Mouse (Mus musculus) kidney, postnatal 0 days (tissue): ENCODE data around the gene Cd160. TPM values are rescaled to one million over a fixed set of nuclear protein-coding genes. Genes with fewer than 3 reads are reported as not detected.
A peak's percentile ranks its signal among the peaks of the same experiment; 100 is the strongest.

Experiments used
- ATAC-seq: fragments of 200-750 bp; cut with Nextera tagmentation; replicated peaks from 2 replicates; pipeline ENCODE4 v1.8.0; 2017; ENCODE audit warnings: low read depth, moderate number of reproducible peaks, moderate TSS enrichment, moderate library complexity; ENCODE audit not compliant: low FRiP score
- DNase-seq: peaks from one replicate; pipeline ENCODE4 v3.0.0-alpha.2; 2016; ENCODE audit warnings: low spot score
- H3K27ac ChIP-seq: fragments of 300-500 bp; sonication (generic); 2 replicates; pipeline ENCODE4 v1.5.1; 2014; ENCODE audit warnings: mild to moderate bottlenecking
- H3K27me3 ChIP-seq: fragments of 300-500 bp; sonication (generic); 2 replicates; pipeline ENCODE4 v1.6.1; 2014; ENCODE audit warnings: low read length, mixed read lengths; ENCODE audit not compliant: insufficient read depth
- H3K36me3 ChIP-seq: fragments of 300-500 bp; sonication (generic); 2 replicates; pipeline ENCODE4 v1.6.1; 2014; ENCODE audit warnings: low read length, mixed read lengths; ENCODE audit not compliant: insufficient read depth
- H3K4me1 ChIP-seq: fragments of 300-500 bp; sonication (generic); replicated peaks from 2 replicates; pipeline ENCODE4 v1.6.1; 2014; ENCODE audit warnings: antibody characterized with exemption, low read length, mixed read lengths; ENCODE audit not compliant: insufficient read depth
- H3K4me2 ChIP-seq: fragments of 300-500 bp; sonication (generic); 2 replicates; pipeline ENCODE4 v1.6.1; 2014; ENCODE audit warnings: mild to moderate bottlenecking, low read length, moderate library complexity, mixed read lengths
- H3K4me3 ChIP-seq: fragments of 300-500 bp; sonication (generic); replicated peaks from 2 replicates; pipeline ENCODE4 v1.5.1; 2014; ENCODE audit warnings: low read depth, low read length
- H3K9ac ChIP-seq: fragments of 300-500 bp; sonication (generic); 2 replicates; pipeline ENCODE4 v1.6.1; 2014; ENCODE audit warnings: low read depth, low read length
- H3K9me3 ChIP-seq: fragments of 300-500 bp; sonication (generic); replicated peaks from 2 replicates; pipeline ENCODE4 v1.6.1; 2016; ENCODE audit warnings: low read length, inconsistent platforms, mixed read lengths
- CTCF ChIP-seq: IDR thresholded peaks from 2 replicates; pipeline ENCODE4 v1.5.1; 2016; ENCODE audit warnings: antibody characterized with exemption, low read depth, mild to moderate bottlenecking, moderate library complexity
- WGBS: fragments of 180-500 bp; shearing (Covaris S2); extraction: QIAGEN DNeasy Blood & Tissue Kit; methylation state at CpG from one replicate; pipeline ENCODE4 v1.1.7; 2014; 5-methylcytosine and 5-hydroxymethylcytosine counted together
- polyA plus RNA-seq: library from polyadenylated mRNA; unstranded; fragments of >200 nt; fragmentation: Nextera tagmentation; extraction: Ambion mirVana; gene quantifications from 2 replicates; pipeline ENCODE4 v1.2.1, GENCODE M21; 2015

Cd160 gene
- polyA plus RNA-seq, 1 experiment from 2014 or later = 0.09 TPM

DNA sequence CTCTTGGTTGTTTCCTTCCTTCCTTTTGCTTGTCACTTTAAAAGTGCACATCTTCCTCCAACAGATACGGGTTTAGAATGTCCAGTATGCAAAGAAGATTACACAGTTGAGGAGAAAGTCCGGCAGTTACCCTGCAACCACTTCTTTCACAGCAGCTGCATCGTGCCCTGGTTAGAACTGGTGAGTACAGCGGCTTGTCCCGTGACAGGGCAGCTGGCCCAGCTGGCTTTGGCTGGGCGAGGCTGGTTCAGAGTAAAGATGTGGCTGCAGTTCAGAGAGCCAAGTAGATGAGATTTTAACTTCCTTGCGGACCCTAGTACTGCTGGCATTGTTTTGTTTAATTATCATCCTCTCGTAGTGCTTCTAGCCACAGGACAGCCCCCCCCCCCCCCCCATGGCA, 40.6 kb downstream of the Cd160 start:
- no peaks in the 10 kb centered on the region for H3K27me3 ChIP-seq
- H3K4me2 ChIP-seq = no peak overlapping the region
- no peaks in the 10 kb centered on the region for H3K4me1 ChIP-seq
- H3K27ac ChIP-seq = no peak overlapping the region
- no peak overlapping the region for H3K9ac ChIP-seq
- no peak overlapping the region for H3K4me3 ChIP-seq
- TF ChIP-seq CTCF = no peak
- 0 out of 2 replicates have a peak, but pooled peaks cover 13% of the 10 kb centered on the region for H3K36me3 ChIP-seq
- no peaks in the 10 kb centered on the region for H3K9me3 ChIP-seq
- DNase-seq = no peak
- 80% methylated on average over 8 of the region's 8 CpGs for WGBS
- ATAC-seq = peak; percentile 54

DNA sequence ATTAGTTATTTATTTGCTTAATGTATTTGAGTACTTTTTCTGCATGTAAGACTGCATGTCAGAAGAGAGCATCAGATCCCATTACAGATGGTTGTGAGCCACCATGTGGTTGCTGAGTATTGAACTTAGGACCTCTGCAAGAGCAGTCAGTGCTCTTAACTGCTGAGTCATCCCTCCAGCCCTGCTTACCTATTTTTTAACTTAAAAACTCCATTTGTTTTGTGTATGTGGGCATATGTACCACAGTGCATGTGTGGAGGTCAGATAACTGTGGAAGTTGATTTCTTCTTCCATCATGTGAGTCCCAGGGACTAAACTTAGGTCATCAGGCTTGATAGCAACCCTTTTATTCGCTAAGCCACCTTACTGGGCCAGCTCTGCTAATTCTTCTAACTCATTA, 41.4 kb downstream of the Cd160 start:
- no peaks in the 10 kb centered on the region for H3K4me1 ChIP-seq
- 87% methylated on average over 1 of the region's 1 CpGs for WGBS

DNA sequence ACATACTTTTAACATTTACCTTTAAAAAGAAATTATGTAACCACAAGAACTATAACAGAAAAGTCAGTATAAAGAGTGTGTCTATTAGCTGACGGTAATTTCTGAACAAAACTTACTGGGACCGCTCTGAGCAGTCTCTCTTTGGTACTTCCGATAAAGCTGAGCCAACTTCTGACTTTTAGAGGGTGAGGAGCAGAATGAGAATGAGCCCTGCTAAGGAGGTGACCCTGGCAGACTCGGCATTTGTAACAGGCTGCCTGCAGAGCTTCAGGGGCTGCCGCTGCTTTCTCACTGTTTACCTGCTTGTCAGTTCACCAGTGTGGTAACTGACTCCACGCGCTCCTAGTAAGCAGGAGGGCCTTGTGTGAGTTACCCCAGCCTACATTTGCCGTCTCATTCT, 46.9 kb downstream of the Cd160 start:
- no peak overlapping the region for H3K27ac ChIP-seq
- H3K36me3 ChIP-seq = no peaks in the 10 kb centered on the region
- TF ChIP-seq CTCF = no peak
- DNase-seq = no peak
- ATAC-seq = no peak
- H3K4me3 ChIP-seq = no peak overlapping the region
- no peaks in the 10 kb centered on the region for H3K4me1 ChIP-seq
- no peaks in the 10 kb centered on the region for H3K27me3 ChIP-seq
- no peak overlapping the region for H3K4me2 ChIP-seq
- 85% methylated on average over 8 of the region's 8 CpGs for WGBS
- no peaks in the 10 kb centered on the region for H3K9me3 ChIP-seq
- no peak overlapping the region for H3K9ac ChIP-seq

More for the DNA sequence above, 41.4 kb downstream of the Cd160 start:
- no peak overlapping the region for H3K27ac ChIP-seq
- no peak for TF ChIP-seq CTCF
- no peaks in the 10 kb centered on the region for H3K27me3 ChIP-seq
- no peak overlapping the region for H3K9ac ChIP-seq
- ATAC-seq (no peak), DNase-seq (no peak)
- H3K9me3 ChIP-seq = no peaks in the 10 kb centered on the region
- H3K4me3 ChIP-seq = no peak overlapping the region
- 0 out of 2 replicates have a peak, but pooled peaks cover 13% of the 10 kb centered on the region for H3K36me3 ChIP-seq
- no peak overlapping the region for H3K4me2 ChIP-seq

DNA sequence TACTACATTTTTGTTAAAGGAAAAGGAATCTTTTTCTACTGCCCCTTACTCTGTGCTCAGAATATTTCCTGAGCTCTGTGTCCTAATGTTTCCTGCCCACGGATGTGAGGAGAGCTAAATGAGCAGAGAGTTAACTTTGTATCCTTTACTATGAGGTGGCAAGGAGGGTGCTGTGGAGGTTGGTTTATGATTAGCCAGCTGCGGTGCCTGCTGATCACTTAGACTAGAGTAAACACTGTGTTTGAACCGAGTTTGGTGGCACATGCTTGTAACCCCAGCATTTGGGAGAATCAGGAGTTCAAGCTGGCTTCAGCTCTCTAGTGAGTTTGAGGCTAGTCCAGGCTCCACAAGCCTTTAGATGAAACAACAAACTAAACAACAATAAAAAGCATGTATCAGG, 52.0 kb downstream of the Cd160 start:
- 0 out of 2 replicates have a peak, but pooled peaks cover 3% of the 10 kb centered on the region for H3K36me3 ChIP-seq
- no peak for TF ChIP-seq CTCF
- DNase-seq = peak; percentile 11
- H3K9ac ChIP-seq = no peak overlapping the region
- 40% methylated on average over 3 of the region's 3 CpGs for WGBS
- no peaks in the 10 kb centered on the region for H3K4me1 ChIP-seq
- ATAC-seq = no peak
- no peaks in the 10 kb centered on the region for H3K9me3 ChIP-seq
- H3K4me2 ChIP-seq = no peak overlapping the region
- no peaks in the 10 kb centered on the region for H3K27me3 ChIP-seq
- H3K4me3 ChIP-seq = no peak overlapping the region
- H3K27ac ChIP-seq = no peak overlapping the region

DNA sequence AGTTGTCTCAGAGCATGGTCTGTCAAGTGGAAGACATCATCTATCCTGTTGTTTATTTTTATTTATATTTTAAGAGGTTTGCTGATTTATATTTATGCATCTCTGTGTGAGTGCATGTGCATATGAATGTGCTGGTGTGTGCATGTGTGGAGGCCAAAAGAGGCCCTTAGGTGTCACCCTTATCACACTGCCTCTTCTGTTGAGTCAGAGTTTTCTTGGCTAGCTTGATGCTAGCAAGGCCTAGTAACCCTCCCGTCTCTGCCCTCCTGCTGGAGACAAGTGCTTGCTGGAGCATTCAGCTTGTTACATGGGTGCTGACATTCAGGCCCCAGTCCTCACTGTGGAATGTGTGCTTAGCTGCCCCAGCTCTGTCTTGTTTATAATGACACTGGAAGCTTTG, 56.2 kb downstream of the Cd160 start:
- WGBS = 52% methylated on average over 1 of the region's 1 CpGs
- no peak for ATAC-seq
- H3K9me3 ChIP-seq = no peaks in the 10 kb centered on the region

DNA sequence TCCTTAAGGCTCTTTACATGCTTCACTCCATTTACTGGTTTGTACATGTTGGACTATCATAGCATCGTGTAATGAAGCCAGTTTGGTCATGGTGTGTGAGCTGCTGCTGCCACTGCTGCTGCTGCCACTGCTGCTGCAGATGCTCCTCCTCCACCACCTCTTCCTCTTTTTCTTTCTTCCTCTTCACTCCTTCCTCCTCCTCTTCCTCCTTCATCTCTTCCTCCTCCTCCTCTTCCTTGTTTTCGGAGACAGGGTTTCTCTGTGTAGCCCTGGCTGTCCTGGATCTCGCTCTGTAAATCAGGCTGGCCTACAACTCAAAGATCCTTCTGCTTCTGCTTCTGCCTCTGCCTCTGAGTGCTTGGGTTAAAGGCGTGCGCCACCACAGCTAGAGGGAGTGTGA, 59.2 kb downstream of the Cd160 start:
- Histone ChIP-seq H3K4me3 (no peak overlapping the region), H3K27ac (no peak overlapping the region), H3K9ac (no peak overlapping the region), H3K9me3 (no peaks in the 10 kb centered on the region), H3K36me3 (no peaks in the 10 kb centered on the region), H3K27me3 (no peaks in the 10 kb centered on the region), H3K4me1 (no peaks in the 10 kb centered on the region), H3K4me2 (no peak overlapping the region)
- no peak for ATAC-seq
- 85% methylated on average over 5 of the region's 5 CpGs for WGBS
- TF ChIP-seq CTCF = no peak
- DNase-seq = no peak

More for the DNA sequence above, 56.2 kb downstream of the Cd160 start:
- H3K4me2 ChIP-seq = no peak overlapping the region
- H3K27me3 ChIP-seq = no peaks in the 10 kb centered on the region
- no peak overlapping the region for H3K9ac ChIP-seq
- 0 out of 2 replicates have a peak, but pooled peaks cover 3% of the 10 kb centered on the region for H3K36me3 ChIP-seq
- H3K4me1 ChIP-seq = no peaks in the 10 kb centered on the region
- no peak for DNase-seq
- no peak overlapping the region for H3K27ac ChIP-seq
- no peak overlapping the region for H3K4me3 ChIP-seq
- no peak for TF ChIP-seq CTCF

DNA sequence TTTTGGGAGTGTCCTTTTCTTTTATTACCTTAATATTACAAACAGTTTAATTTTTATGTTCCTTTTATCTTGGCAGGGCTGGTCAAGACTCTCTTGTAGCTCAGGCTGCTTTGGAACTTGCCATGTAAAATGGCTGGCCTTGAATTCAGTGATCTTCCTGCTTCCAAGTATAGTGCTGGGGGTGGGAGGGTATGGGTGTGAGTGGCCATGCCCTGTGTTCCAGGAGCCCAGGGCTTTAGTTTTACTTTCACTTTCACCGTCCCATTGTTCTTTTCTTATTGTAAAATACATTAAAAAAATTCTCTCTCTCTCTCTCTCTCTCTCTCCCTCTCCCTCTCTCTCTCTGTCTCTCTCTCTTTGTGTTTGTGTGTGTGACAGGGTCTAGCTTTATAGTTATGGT, 64.6 kb downstream of the Cd160 start:
- H3K4me3 ChIP-seq = no peak overlapping the region
- no peaks in the 10 kb centered on the region for H3K27me3 ChIP-seq
- DNase-seq (no peak), ATAC-seq (no peak)
- no peaks in the 10 kb centered on the region for H3K4me1 ChIP-seq
- no peak overlapping the region for H3K4me2 ChIP-seq
- H3K9me3 ChIP-seq = no peaks in the 10 kb centered on the region
- WGBS = 79% methylated on average over 1 of the region's 1 CpGs
- no peak overlapping the region for H3K9ac ChIP-seq
- no peak overlapping the region for H3K27ac ChIP-seq
- TF ChIP-seq CTCF = no peak
- no peaks in the 10 kb centered on the region for H3K36me3 ChIP-seq
